Mouse (Mus musculus) E14TG2a.4 (cell line): ENCODE data around the gene Vav3.

Experiments used
- CTCF ChIP-seq: conservative IDR thresholded peaks from 2 replicates; pipeline ENCODE4 v1.5.1; 2014; ENCODE audit warnings: low read length
- POU5F1 ChIP-seq: IDR thresholded peaks from 2 replicates; pipeline ENCODE4 v1.6.1; 2014; ENCODE audit warnings: low read length, borderline replicate concordance

DNA sequence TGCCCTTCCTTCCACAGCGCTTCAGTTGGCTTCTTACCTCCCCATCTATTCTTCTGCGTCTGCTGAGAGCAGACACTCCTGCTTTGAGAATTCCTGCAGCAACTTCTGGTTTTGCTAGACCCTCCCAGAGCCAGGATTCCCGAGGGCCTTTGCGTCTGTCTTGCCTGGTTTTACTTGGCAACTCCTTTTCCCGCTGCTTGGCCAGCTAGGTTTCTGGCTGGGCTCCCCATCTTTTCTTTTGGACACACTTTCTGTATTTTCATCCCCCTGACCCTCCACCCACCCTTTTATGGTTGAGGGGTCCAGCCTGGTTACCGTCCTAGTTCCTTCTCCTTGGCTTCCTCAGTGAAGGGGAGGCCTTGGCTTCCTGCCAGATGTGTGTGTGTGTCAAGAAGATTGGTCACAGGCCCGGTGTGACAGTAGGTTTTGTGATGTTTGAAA, 26.0 kb downstream of the Vav3 start:
- no peak for TF ChIP-seq CTCF
- no peak for TF ChIP-seq POU5F1
